Mouse (Mus musculus) liver, adult 2 months (tissue): ENCODE measurements around the gene Epp13.
A peak's percentile ranks its signal among the peaks of the same experiment; 100 is the strongest.

Experiments
- CTCF ChIP-seq: fragments of 200-500 bp; IDR thresholded peaks from 2 replicates; pipeline ENCODE4 v1.5.1; 2011; ENCODE audit warnings: low read depth, low read length, control low read depth
- POLR2A ChIP-seq: fragments of 200-500 bp; IDR thresholded peaks from 2 replicates; pipeline ENCODE4 v1.6.1; 2011; ENCODE audit warnings: low read length, control low read depth; ENCODE audit not compliant: insufficient read depth; ENCODE audit errors: extremely low read depth

DNA sequence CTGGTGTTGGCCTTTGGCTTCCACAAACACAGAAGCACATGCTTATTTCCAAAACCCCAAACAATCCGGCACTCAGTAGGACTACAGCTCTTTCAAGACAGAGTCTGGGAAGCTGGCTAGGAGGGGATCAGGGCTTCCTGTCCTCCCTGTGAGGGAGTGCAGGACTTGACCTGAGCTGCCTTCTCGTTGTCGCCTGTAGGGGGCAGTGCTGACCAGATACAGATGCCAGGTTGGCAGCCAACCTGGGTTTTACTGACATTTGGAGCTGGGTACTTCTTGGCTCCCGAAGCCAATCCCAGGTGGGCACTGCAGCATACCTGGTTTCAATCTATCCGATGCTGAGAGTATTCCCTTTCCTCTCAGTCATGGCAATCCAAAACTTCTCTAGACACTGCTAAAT, 39.4 kb upstream of the Epp13 start:
- TF ChIP-seq POLR2A (no peak), CTCF (peak; percentile 97)
